Mouse (Mus musculus) embryonic facial prominence, embryonic 11.5 days (tissue): ENCODE data around the gene Depdc5. TPM values are rescaled to one million over a fixed set of nuclear protein-coding genes. Genes with fewer than 3 reads are reported as not detected.
A peak's percentile ranks its signal among the peaks of the same experiment; 100 is the strongest.

ENCODE experiments used
- ATAC-seq: fragments of 200-750 bp; cut with Nextera tagmentation; replicated peaks from 2 replicates; pipeline ENCODE4 v1.8.0; 2017; ENCODE audit warnings: low read depth; ENCODE audit not compliant: insufficient number of reproducible peaks, low FRiP score, low TSS enrichment
- DNase-seq: peaks from one replicate; pipeline ENCODE4 v3.0.0-alpha.2; 2015; ENCODE audit warnings: low spot score
- H3K27ac ChIP-seq: fragments of 300-500 bp; sonication (generic); replicated peaks from 2 replicates; pipeline ENCODE4 v1.5.1; 2014; ENCODE audit warnings: mild to moderate bottlenecking, low read depth, low read length, control low read depth
- H3K27me3 ChIP-seq: fragments of 300-500 bp; sonication (generic); 2 replicates; pipeline ENCODE4 v1.6.1; 2014; ENCODE audit warnings: mild to moderate bottlenecking, low read length, moderate library complexity, mixed read lengths; ENCODE audit not compliant: control insufficient read depth, insufficient read depth
- H3K36me3 ChIP-seq: fragments of 300-500 bp; sonication (generic); replicated peaks from 2 replicates; pipeline ENCODE4 v1.6.1; 2014; ENCODE audit warnings: low read depth, mild to moderate bottlenecking, low read length, moderate library complexity, mixed read lengths; ENCODE audit not compliant: control insufficient read depth, insufficient read depth
- H3K4me1 ChIP-seq: fragments of 300-500 bp; sonication (generic); 2 replicates; pipeline ENCODE4 v1.6.1; 2014; ENCODE audit warnings: low read length, mixed read lengths; ENCODE audit not compliant: control insufficient read depth, insufficient read depth
- H3K4me2 ChIP-seq: fragments of 300-500 bp; sonication (generic); 2 replicates; pipeline ENCODE4 v1.6.1; 2014; ENCODE audit warnings: low read depth, mild to moderate bottlenecking, control low read depth, low read length, moderate library complexity
- H3K4me3 ChIP-seq: fragments of 300-500 bp; sonication (generic); 2 replicates; pipeline ENCODE4 v1.5.1; 2014; ENCODE audit warnings: low read depth, low read length, control low read depth
- H3K9ac ChIP-seq: fragments of 300-500 bp; sonication (generic); replicated peaks from 2 replicates; pipeline ENCODE4 v1.6.1; 2014; ENCODE audit warnings: mild to moderate bottlenecking, control low read depth, low read length
- H3K9me3 ChIP-seq: fragments of 300-500 bp; sonication (generic); replicated peaks from 2 replicates; pipeline ENCODE4 v1.6.1; 2016; ENCODE audit warnings: mild to moderate bottlenecking, low read length, inconsistent platforms, mixed read lengths; ENCODE audit not compliant: control insufficient read depth
- WGBS: fragments of 180-500 bp; shearing (Covaris S2); extraction: QIAGEN DNeasy Blood & Tissue Kit; methylation state at CpG from one replicate; pipeline ENCODE4 v1.1.7; 2014; 5-methylcytosine and 5-hydroxymethylcytosine counted together
- polyA plus RNA-seq: library from polyadenylated mRNA; unstranded; fragments of >200 nt; fragmentation: Nextera tagmentation; extraction: Ambion mirVana; gene quantifications from 2 replicates; pipeline ENCODE4 v1.2.1, GENCODE M21; 2014

Depdc5 gene
- polyA plus RNA-seq, 1 experiment from 2014 or later, result 29.3 TPM

DNA sequence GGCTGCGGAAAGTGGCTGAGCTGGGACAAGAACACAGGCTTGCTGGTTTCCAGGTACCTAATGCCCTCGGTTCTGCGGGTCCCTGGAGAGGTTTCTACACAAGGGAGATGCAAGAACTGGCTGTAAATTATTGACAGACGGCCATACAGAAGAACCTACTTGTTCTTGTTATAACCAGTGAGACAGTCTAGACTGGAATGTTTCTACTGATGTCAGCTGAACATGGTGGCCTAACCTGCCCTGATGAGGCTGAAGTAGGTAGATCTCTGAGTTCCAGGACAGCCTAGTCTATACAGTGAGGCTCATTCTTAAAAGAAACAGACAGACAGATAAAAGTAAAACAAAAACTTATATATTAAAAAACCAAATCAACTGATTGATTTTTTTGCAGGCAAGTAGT, 140.6 kb downstream of the Depdc5 start:
- no peak for ATAC-seq
- Histone ChIP-seq H3K27ac (no peak overlapping the region), H3K9ac (no peak overlapping the region), H3K36me3 (no peaks in the 10 kb centered on the region), H3K4me1 (no peaks in the 10 kb centered on the region), H3K27me3 (no peaks in the 10 kb centered on the region), H3K4me3 (no peak overlapping the region), H3K4me2 (no peak overlapping the region), H3K9me3 (no peaks in the 10 kb centered on the region)
- no peak for DNase-seq
- WGBS, result 81% methylated on average over 4 of the region's 4 CpGs

DNA sequence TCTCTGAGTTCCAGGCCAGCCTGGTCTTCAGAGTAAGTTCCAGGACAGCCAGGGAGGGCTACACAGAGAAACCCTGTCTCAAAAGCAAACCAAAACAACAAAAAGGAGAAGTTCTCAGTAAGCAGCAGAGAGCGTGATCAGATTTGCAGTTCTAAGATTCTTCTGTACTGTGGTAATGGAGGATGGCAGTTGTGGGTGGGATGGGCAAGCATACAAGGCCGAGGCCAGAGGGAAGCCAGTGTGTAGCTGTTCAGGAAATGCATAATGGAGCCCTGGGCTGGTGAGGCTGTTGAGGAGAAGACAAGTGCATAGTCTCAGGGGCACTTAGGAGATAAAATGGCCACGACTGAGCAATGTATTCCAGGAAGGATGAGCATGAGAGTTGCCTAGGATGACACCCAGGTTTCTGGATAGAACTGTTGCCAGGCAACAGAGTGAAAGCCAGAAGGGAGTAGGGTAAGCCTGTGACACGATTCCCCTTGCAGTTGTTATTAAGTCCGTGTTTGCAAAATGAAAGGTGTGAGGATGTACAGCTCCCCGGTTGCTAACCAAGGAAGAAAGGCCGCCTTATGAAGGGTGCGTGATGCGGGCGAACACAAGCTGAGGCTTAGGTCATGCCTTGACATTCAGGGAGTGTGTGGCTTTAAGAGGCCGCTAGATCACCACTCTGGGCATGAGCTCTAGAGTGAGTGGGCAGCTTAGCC, 142.1 kb downstream of the Depdc5 start:
- DNase-seq (no peak), ATAC-seq (no peak)
- Histone ChIP-seq H3K4me3 (no peak overlapping the region), H3K27ac (no peak overlapping the region), H3K4me2 (no peak overlapping the region), H3K27me3 (no peaks in the 10 kb centered on the region), H3K36me3 (no peaks in the 10 kb centered on the region), H3K9ac (no peak overlapping the region), H3K9me3 (no peaks in the 10 kb centered on the region), H3K4me1 (no peaks in the 10 kb centered on the region)
- 85% methylated on average over 11 of the region's 11 CpGs for WGBS

DNA sequence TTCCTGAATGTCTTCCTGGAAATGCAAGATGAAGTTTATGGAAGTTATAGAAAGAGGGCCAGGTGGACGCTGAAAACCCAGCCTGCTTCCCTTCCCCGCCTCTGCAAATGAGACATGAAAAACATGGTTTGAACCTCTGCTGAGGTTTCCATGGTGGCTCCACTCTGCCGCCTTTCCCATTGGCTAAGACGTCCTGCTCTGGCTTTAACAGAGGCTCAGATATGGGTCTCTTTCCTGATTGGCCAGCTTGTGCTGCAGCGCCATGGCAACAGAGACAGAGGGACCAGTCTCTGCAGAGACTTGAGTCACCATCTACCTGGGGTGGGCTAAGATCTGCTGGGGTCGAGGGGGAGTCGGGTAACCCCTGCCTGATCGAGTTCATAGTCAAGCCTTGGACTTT, 143.2 kb downstream of the Depdc5 start:
- no peaks in the 10 kb centered on the region for H3K4me1 ChIP-seq
- WGBS, result 43% methylated on average over 8 of the region's 8 CpGs
- no peaks in the 10 kb centered on the region for H3K27me3 ChIP-seq
- H3K27ac ChIP-seq, result no peak overlapping the region
- no peak overlapping the region for H3K4me3 ChIP-seq
- no peaks in the 10 kb centered on the region for H3K36me3 ChIP-seq
- no peaks in the 10 kb centered on the region for H3K9me3 ChIP-seq
- peak; percentile 30 for DNase-seq
- no peak for ATAC-seq
- no peak overlapping the region for H3K4me2 ChIP-seq
- H3K9ac ChIP-seq, result no peak overlapping the region

GRCm38 (mm10) chr5:33007371-33007770, 143.9 kb downstream of the Depdc5 start:
- Histone ChIP-seq H3K4me3 (no peak overlapping the region), H3K4me1 (no peaks in the 10 kb centered on the region), H3K9ac (no peak overlapping the region), H3K4me2 (no peak overlapping the region), H3K36me3 (no peaks in the 10 kb centered on the region), H3K9me3 (no peaks in the 10 kb centered on the region), H3K27me3 (no peaks in the 10 kb centered on the region), H3K27ac (no peak overlapping the region)
- DNase-seq (no peak), ATAC-seq (no peak)
- WGBS, result 72% methylated on average over 4 of the region's 4 CpGs

DNA sequence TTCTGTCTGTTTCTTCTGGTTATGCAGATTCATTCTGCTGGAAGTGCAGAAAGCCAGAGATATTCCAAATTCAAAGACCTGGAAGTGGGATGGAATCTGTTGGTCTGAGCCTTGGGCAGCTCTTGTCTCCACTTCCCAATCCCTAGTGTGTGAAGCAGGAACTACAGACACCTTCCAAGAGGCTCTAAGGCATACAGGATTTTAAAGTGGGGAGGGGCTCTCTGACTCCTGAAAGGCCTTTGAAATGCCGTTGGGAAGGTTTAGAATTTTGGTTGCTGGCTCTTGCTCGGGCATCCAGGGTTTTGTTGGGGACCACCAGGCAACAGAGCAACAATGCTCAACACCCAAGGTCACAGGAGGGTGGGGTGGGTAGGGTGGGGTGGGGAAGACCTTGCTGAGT, 145.8 kb downstream of the Depdc5 start:
- WGBS, result 77% methylated on average over 2 of the region's 2 CpGs
- DNase-seq (no peak), ATAC-seq (no peak)
- H3K9me3 ChIP-seq, result no peaks in the 10 kb centered on the region
- H3K9ac ChIP-seq, result no peak overlapping the region
- H3K4me1 ChIP-seq, result no peaks in the 10 kb centered on the region
- H3K27ac ChIP-seq, result no peak overlapping the region
- no peak overlapping the region for H3K4me3 ChIP-seq
- no peaks in the 10 kb centered on the region for H3K36me3 ChIP-seq
- no peaks in the 10 kb centered on the region for H3K27me3 ChIP-seq
- no peak overlapping the region for H3K4me2 ChIP-seq

DNA sequence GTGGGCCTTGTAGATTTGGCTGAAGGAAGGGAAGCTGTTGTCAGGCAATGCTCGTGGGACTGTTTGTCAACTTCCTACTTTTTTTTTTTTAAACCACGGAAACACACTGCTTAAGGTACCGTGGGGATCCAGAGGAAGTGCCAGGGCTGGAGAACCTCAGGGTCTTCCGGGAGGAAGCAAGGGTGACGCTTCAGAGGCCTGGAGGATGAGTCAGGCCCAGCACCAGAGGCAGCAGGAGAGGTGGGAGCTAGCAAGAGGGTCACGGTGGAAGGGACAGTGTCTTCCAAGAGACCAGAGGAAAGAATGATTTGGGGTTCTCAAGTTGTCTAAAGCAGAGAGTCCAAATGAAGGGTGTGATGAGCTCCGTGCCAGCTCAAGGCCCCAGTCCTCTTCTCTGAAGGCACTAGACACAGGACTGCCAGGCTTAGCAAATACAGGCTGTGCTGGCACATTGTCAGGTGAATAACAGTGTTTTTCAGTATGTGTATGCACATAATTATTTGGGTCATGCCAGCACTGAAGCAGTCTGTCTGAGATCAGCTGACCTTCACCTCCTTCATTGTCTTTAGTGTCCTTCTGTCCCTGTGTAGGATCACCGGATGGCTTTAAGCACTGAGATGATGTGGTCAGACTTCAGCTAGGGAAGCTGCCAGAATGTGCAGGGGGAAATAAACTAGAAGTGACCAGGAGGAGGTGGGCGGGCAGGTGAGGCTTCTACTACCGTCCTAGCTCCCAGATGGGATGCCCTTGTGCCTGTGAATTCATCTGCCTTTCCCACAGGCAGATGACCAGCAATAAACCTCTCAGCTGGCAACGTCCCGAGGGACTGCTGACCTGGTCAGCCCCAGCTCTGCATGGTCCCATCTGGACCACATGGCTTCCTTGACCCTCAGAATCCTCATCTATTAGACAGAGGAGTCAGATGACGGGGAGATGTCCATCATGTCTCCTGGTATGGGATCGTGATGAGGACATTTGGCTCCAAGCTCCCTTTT, 146.6 kb downstream of the Depdc5 start:
- WGBS, result 75% methylated on average over 14 of the region's 14 CpGs
- Histone ChIP-seq H3K4me2 (no peak overlapping the region), H3K4me3 (no peak overlapping the region), H3K4me1 (no peaks in the 10 kb centered on the region), H3K9ac (no peak overlapping the region), H3K36me3 (no peaks in the 10 kb centered on the region), H3K9me3 (no peaks in the 10 kb centered on the region), H3K27ac (no peak overlapping the region), H3K27me3 (no peaks in the 10 kb centered on the region)
- DNase-seq (no peak), ATAC-seq (no peak)

DNA sequence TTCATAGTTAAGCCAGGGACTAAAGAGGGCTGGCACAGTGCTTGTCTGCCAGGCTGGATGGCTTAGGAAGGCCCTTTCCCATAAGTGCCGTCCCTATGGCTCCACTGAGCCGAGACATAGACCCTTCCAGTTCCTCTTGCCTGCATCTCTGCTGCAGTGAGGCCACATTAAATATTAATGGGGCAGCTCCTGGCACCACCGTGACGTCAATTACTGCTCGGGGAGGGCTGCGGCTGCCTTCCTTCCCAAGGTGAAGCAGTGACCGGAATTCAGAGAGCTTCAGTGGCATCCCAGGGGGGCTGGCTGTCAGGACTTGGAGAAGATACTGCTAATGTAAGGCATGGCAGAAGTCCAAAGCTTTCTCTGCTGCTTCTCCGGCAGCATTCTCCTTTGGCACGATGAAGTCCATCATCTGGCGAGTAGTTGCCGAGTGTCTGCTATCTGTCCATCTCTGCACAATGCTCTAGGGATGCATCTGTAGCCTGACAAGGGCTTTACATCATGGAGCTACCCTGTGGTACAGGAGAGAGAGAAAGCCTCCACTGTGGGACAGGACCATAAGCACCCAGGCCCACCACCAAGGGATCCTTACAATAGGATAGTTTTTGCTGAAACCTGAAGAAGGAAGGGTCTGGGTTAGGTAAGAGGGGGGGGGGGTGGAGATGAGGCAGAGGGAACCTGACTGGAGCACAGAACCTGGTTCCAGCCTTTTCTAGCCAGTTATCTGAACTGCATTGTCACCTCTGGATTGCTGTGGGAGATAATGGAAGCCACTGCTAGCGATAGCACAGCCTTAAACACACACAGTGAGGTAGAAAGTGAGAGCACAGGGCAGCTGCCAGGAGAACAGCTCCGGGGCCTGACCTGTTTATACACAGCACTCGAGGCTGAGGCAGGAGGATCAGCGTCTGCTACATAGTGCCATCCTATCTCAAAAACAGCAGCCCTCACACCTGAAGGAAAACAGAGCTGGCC, 147.9 kb downstream of the Depdc5 start:
- Histone ChIP-seq H3K27ac (no peak overlapping the region), H3K9ac (no peak overlapping the region), H3K36me3 (no peaks in the 10 kb centered on the region), H3K9me3 (no peaks in the 10 kb centered on the region), H3K4me1 (no peaks in the 10 kb centered on the region), H3K27me3 (no peaks in the 10 kb centered on the region), H3K4me2 (no peak overlapping the region), H3K4me3 (no peak overlapping the region)
- whole genome bisulfite sequencing, result 44% methylated on average over 15 of the region's 15 CpGs
- DNase-seq (no peak), ATAC-seq (peak; percentile 42; the same call in 1 of the 2 replicates)
